Mouse (Mus musculus) cortical plate, adult 2 months (tissue): ENCODE measurements around the gene Rtkn2. TPM values are rescaled to one million over a fixed set of nuclear protein-coding genes. Genes with fewer than 3 reads are reported as not detected.

Experiments used
- H3K27ac ChIP-seq: fragments of 200-500 bp; 2 replicates; pipeline ENCODE4 v1.5.1; 2012; ENCODE audit warnings: low read length, control low read depth, inconsistent platforms; ENCODE audit not compliant: insufficient read depth
- H3K4me1 ChIP-seq: fragments of 200-500 bp; 2 replicates; pipeline ENCODE4 v1.6.1; 2011; ENCODE audit warnings: low read length; ENCODE audit not compliant: control insufficient read depth, insufficient read depth
- H3K4me3 ChIP-seq: fragments of 200-500 bp; 2 replicates; pipeline ENCODE4 v1.5.1; 2011; ENCODE audit warnings: mild to moderate bottlenecking, low read length, control low read depth; ENCODE audit not compliant: insufficient read depth
- CTCF ChIP-seq: fragments of 200-500 bp; IDR thresholded peaks from 2 replicates; pipeline ENCODE4 v1.5.1; 2011; ENCODE audit warnings: mild to moderate bottlenecking, control low read depth, low read length; ENCODE audit not compliant: insufficient read depth; ENCODE audit errors: extremely low read depth
- POLR2A ChIP-seq: fragments of 200-500 bp; IDR thresholded peaks from 2 replicates; pipeline ENCODE4 v1.6.1; 2011; ENCODE audit warnings: mild to moderate bottlenecking, low read length, control low read depth; ENCODE audit not compliant: insufficient read depth; ENCODE audit errors: extremely low read depth
- polyA plus RNA-seq: library from polyadenylated mRNA; depleted of rRNA; stranded (reverse); fragments of >200 nt; gene quantifications from 2 replicates; pipeline ENCODE4 v1.2.3, GENCODE M21; 2012

The Rtkn2 gene
- polyA plus RNA-seq, 1 experiment = 1.8 TPM

- H3K4me3 ChIP-seq = no peak overlapping the region
- TF ChIP-seq POLR2A (no peak), CTCF (no peak)
- no peaks in the 10 kb centered on the region for H3K4me1 ChIP-seq
- H3K27ac ChIP-seq = no peak overlapping the region
Observed at GRCm38 (mm10) chr10:68052307-68052706, 72.9 kb downstream of the Rtkn2 start.

DNA sequence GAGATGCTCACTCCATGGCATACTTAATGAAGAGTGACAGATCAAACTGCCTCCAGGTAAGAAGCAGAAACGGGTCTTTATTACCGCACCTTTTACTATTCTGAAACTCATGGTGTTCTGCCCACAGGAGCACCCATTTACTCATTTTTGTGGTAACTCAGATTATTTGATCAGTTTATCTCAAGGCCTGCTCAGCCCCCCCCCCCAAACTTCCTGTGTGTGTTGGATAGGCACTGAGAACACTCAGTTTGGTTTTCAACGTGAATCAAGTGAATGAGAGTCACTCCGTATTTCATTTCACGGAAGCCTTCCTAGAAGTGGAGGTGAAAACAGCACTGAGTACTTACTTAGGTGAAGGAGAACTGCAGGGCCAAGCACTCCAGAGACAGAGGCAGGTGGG is 74.8 kb downstream of the Rtkn2 start:
- Histone ChIP-seq H3K4me3 (no peak overlapping the region), H3K27ac (no peak overlapping the region), H3K4me1 (no peaks in the 10 kb centered on the region)
- TF ChIP-seq POLR2A (no peak), CTCF (no peak)

GRCm38 (mm10) chr10:68054706-68055105 is 75.3 kb downstream of the Rtkn2 start:
- no peak overlapping the region for H3K27ac ChIP-seq
- TF ChIP-seq CTCF = no peak
- no peak for TF ChIP-seq POLR2A

DNA sequence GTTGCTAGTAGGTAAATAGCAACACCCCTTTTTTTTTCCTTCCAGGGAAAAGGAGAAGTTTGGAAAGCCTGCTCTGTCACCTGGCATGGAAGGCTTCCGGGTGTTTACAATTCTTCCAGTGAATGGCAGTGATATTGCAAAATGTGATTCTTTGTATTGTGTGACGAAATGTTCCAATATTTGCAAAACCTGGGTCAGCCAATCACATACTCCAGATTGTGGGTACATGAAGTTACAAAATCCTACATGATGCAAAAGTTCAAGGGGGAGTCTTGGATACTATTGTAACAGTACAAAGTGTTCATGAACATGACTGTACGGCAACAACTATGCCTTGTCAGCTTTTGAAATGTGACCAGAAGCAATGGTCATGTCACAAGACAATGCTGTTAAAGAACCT is 78.5 kb downstream of the Rtkn2 start:
- H3K4me1 ChIP-seq = no peaks in the 10 kb centered on the region; the same call in 1 of the 2 replicates
- no peak overlapping the region for H3K27ac ChIP-seq
- no peak for TF ChIP-seq CTCF
- TF ChIP-seq POLR2A = no peak
- H3K4me3 ChIP-seq = no peak overlapping the region

More at GRCm38 (mm10) chr10:68054706-68055105, 75.3 kb downstream of the Rtkn2 start:
- H3K4me3 ChIP-seq = no peak overlapping the region
- no peaks in the 10 kb centered on the region for H3K4me1 ChIP-seq

- Histone ChIP-seq H3K27ac (no peak overlapping the region), H3K4me1 (no peaks in the 10 kb centered on the region; the same call in 1 of the 2 replicates), H3K4me3 (no peak overlapping the region)
- TF ChIP-seq CTCF (no peak), POLR2A (no peak)
Observed at GRCm38 (mm10) chr10:68058378-68058777, 79.0 kb downstream of the Rtkn2 start.

DNA sequence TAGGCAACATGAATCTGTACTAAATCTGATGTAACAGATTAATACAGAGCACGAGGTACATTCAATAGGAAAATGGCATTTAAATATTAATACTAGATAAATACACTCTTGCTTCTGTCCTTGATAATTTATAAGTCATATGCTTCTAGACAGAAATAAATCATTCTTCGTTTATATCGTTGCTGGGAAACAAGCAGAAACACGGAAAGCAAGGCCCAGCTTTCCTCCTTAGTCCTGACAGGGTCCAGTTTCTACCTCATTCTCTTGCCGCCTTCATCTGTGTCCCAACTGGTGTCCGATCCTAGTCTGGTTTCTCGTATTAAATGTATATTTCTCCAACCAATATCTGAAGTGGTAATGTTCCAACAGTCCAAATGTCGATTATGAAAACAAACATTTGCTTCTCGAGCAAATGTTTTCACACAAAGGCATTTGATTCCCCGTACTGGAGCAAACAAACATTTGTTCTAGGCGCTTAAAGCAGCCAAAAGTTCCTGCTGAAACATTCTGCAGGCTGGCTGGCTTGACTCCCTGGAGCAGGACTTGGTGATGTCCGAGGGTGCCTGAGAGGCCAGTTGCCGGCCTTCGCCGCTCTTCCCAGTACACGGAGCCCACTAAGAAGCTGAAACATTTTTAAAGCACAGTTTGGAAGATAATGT is 81.3 kb downstream of the Rtkn2 start:
- no peak overlapping the region for H3K4me3 ChIP-seq
- H3K4me1 ChIP-seq = no peaks in the 10 kb centered on the region; the same call in 1 of the 2 replicates
- TF ChIP-seq CTCF (no peak), POLR2A (no peak)
- H3K27ac ChIP-seq = no peak overlapping the region

DNA sequence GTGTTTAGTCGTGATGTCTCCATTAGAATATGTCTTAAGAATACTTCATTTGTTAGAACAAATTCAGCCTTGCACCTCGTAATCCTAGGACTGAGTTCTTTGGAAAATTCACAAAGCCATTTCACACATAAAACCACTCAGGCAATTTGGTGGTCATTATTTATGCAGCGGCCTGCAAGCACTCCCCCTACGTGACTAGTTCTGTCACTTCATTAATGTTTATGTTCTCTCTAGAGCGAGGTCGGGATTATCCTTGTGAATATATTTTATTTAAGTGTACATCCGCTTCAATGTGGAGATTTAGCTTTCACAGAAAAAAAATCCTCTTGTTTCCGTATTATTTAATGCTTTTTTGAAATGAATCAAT is 81.9 kb downstream of the Rtkn2 start:
- Histone ChIP-seq H3K4me3 (no peak overlapping the region), H3K27ac (no peak overlapping the region), H3K4me1 (no peaks in the 10 kb centered on the region; the same call in 1 of the 2 replicates)
- no peak for TF ChIP-seq CTCF
- TF ChIP-seq POLR2A = no peak

DNA sequence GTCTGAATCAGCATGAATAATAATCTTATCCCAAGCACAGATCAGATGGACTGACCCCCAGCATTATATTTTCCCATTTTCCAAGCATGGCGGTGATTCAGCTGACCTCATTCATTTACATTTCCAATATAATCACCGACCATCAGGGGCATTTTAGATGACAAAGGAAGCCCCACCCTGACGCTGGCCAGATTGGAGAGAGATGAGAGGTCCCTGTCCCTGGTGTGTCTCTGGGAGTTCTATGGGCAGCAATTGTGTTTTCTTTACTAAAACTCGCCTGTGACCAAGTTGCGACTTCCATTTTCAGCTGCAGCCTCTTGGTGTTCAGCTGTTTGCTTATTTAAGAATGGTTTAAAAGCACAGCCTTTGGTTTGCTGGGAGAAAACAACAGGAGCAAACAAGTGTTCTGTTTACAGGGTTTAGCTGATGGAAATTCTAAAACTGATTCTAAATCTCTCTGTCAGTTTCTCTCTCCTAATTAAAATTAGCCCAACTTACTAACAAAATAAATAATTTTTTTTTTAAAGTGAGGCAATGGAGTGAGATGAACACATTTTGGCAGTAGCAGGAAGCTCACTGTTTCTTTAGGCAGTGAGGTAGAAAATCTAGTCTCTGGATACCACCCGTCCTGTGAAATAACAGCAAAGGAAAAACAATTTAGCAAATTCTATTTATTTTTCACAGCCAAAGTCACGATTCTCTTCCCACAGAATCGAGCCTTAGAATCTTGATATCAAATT is 84.6 kb downstream of the Rtkn2 start:
- Histone ChIP-seq H3K4me3 (no peak overlapping the region), H3K27ac (no peak overlapping the region), H3K4me1 (no peaks in the 10 kb centered on the region; the same call in 1 of the 2 replicates)
- no peak for TF ChIP-seq CTCF
- TF ChIP-seq POLR2A = no peak

- TF ChIP-seq POLR2A = no peak
- TF ChIP-seq CTCF = no peak
- no peak overlapping the region for H3K4me3 ChIP-seq
- H3K27ac ChIP-seq = no peak overlapping the region
- no peaks in the 10 kb centered on the region; the same call in 1 of the 2 replicates for H3K4me1 ChIP-seq
Observed at GRCm38 (mm10) chr10:68064571-68064970, 85.2 kb downstream of the Rtkn2 start.

GRCm38 (mm10) chr10:68066173-68066572 is 86.8 kb downstream of the Rtkn2 start:
- no peak for TF ChIP-seq POLR2A
- TF ChIP-seq CTCF = no peak
- H3K4me1 ChIP-seq = no peaks in the 10 kb centered on the region; the same call in 1 of the 2 replicates
- no peak overlapping the region for H3K4me3 ChIP-seq
- H3K27ac ChIP-seq = no peak overlapping the region
